In genomic region chr9:49980344-49981207, GRCm38 (mm10) we compare ENCODE assay signal across 9 mouse cellular contexts.
A peak's percentile ranks its signal among the peaks of the same experiment; 100 is the strongest.
DNase-seq lines count a peak whose midpoint lies in the region; ATAC-seq lines count a peak whose summit lies in the region.
"Had no signal": no experiment of that assay in that cellular context is flagged by ENCODE, and none has a peak within 500 bp of the region (broad histone marks: within the 10 kb centered on the region; RNA-seq: fewer than 3 reads in every experiment).

No protein-coding gene starts in this region.

- no peak overlapping the region for H3K4me2 ChIP-seq in kidney, embryonic 15.5 days

- peak; percentile 34 for DNase-seq in ovary, postnatal 36 days (ENCODE audit: low spot score)
- no peak for DNase-seq in ovary, postnatal 14 days (ENCODE audit: low spot score)
- DNase-seq in cerebellum, postnatal 10 days = peak; percentile 73 to 86
- DNase-seq in gastrocnemius, postnatal 25 days = peak; percentile 25
- peak; percentile 44 for DNase-seq in limb, embryonic 10.5 days (ENCODE audit: low spot score)
- DNase-seq in telencephalon, adult 2 months (ENCODE audit: low read depth, low spot score) = peak; percentile 80
- no peak for DNase-seq in spleen, adult 18-20 months

- no peaks in the 10 kb centered on the region for H3K36me3 ChIP-seq in kidney, embryonic 15.5 days
- no peaks in the 10 kb centered on the region for H3K36me3 ChIP-seq in limb, embryonic 10.5 days

- H3K27ac ChIP-seq in kidney, embryonic 15.5 days = peak overlapping the region; percentile 47
- no peak overlapping the region; the same call in 1 of the 2 replicates for H3K27ac ChIP-seq in limb, embryonic 10.5 days
- H3K27ac ChIP-seq: macrophage had no signal

- peak; percentile 76 for ATAC-seq in kidney, embryonic 15.5 days (replicated peaks; ENCODE audit: low FRiP score)

- H3K4me1 ChIP-seq in kidney, embryonic 15.5 days = peaks cover 30% of the 10 kb centered on the region
- H3K4me1 ChIP-seq in limb, embryonic 10.5 days = peaks cover 17% of the 10 kb centered on the region

- no peak overlapping the region for H3K4me3 ChIP-seq in kidney, embryonic 15.5 days (replicated peaks)
- H3K4me3 ChIP-seq in limb, embryonic 10.5 days = no peak overlapping the region

- H3K9me3 ChIP-seq in kidney, embryonic 15.5 days (replicated peaks) = no peaks in the 10 kb centered on the region
- no peaks in the 10 kb centered on the region for H3K9me3 ChIP-seq in limb, embryonic 10.5 days (replicated peaks)

- no peaks in the 10 kb centered on the region for H3K27me3 ChIP-seq in kidney, embryonic 15.5 days
- no peaks in the 10 kb centered on the region for H3K27me3 ChIP-seq in limb, embryonic 10.5 days (ENCODE audit: low read depth, poor library complexity, severe bottlenecking)

- 37% methylated on average over 7 of the region's 7 CpGs for WGBS in kidney, embryonic 15.5 days
- whole genome bisulfite sequencing in limb, embryonic 10.5 days = 72% methylated on average over 7 of the region's 7 CpGs

- no peak overlapping the region for H3K9ac ChIP-seq in kidney, embryonic 15.5 days

Comparison
In these comparisons a context has a peak if more than half of its experiments do, and no peak if none do; other contexts are left out.
1. DNase-seq: peak in ovary, postnatal 36 days (single experiment), cerebellum, postnatal 10 days (2 of 2), gastrocnemius, postnatal 25 days (single experiment), limb, embryonic 10.5 days (single experiment) and telencephalon, adult 2 months (single experiment); none in ovary, postnatal 14 days (single experiment) and spleen, adult 18-20 months (0 of 2).